Mouse (Mus musculus) forebrain, embryonic 15.5 days (tissue): ENCODE results near the gene Adamts3. TPM values are rescaled to one million over a fixed set of nuclear protein-coding genes. Genes with fewer than 3 reads are reported as not detected.

ENCODE experiments used
- ATAC-seq: fragments of 200-750 bp; cut with Nextera tagmentation; replicated peaks from 2 replicates; pipeline ENCODE4 v1.8.0; 2017; ENCODE audit warnings: mild to moderate bottlenecking, moderate TSS enrichment, moderate library complexity
- H3K27ac ChIP-seq: fragments of 300-500 bp; sonication (generic); replicated peaks from 2 replicates; pipeline ENCODE4 v1.5.1; 2015; ENCODE audit warnings: mild to moderate bottlenecking, inconsistent platforms
- H3K27me3 ChIP-seq: fragments of 300-500 bp; sonication (generic); 2 replicates; pipeline ENCODE4 v1.6.1; 2015; ENCODE audit warnings: inconsistent platforms
- H3K36me3 ChIP-seq: fragments of 300-500 bp; sonication (generic); 2 replicates; pipeline ENCODE4 v1.6.1; 2015; ENCODE audit warnings: mild to moderate bottlenecking, inconsistent platforms
- H3K4me1 ChIP-seq: fragments of 300-500 bp; sonication (generic); 2 replicates; pipeline ENCODE4 v1.6.1; 2015; ENCODE audit warnings: inconsistent platforms
- H3K4me2 ChIP-seq: fragments of 300-500 bp; sonication (generic); replicated peaks from 2 replicates; pipeline ENCODE4 v1.6.1; 2015; ENCODE audit warnings: mild to moderate bottlenecking, inconsistent platforms
- H3K4me3 ChIP-seq: fragments of 300-500 bp; sonication (generic); 2 replicates; pipeline ENCODE4 v1.5.1; 2015; ENCODE audit warnings: mild to moderate bottlenecking, inconsistent platforms
- H3K9ac ChIP-seq: fragments of 300-500 bp; sonication (generic); replicated peaks from 2 replicates; pipeline ENCODE4 v1.6.1; 2015; ENCODE audit warnings: mild to moderate bottlenecking, inconsistent platforms
- H3K9me3 ChIP-seq: fragments of 300-500 bp; sonication (generic); 2 replicates; pipeline ENCODE4 v1.6.1; 2016; ENCODE audit warnings: inconsistent platforms
- WGBS: fragments of 180-500 bp; shearing (Covaris S2); methylation state at CpG from one replicate; pipeline ENCODE4 v1.1.7; 2015; ENCODE audit warnings: mixed read lengths; 5-methylcytosine and 5-hydroxymethylcytosine counted together
- polyA plus RNA-seq: library from polyadenylated mRNA; unstranded; fragments of >200 nt; fragmentation: Nextera tagmentation; extraction: Ambion mirVana; gene quantifications from 2 replicates; pipeline ENCODE4 v1.2.1, GENCODE M21; 2015

Gene Adamts3
- polyA plus RNA-seq, 1 experiment from 2014 or later, result 14.0 TPM

GRCm38 (mm10) chr5:89679871-89680536 lies 203.1 kb downstream of the Adamts3 start:
- Histone ChIP-seq H3K27ac (no peak overlapping the region), H3K36me3 (no peaks in the 10 kb centered on the region), H3K9ac (no peak overlapping the region), H3K4me3 (no peak overlapping the region), H3K4me2 (no peak overlapping the region), H3K4me1 (0 out of 2 replicates have a peak, but pooled peaks cover 2% of the 10 kb centered on the region), H3K27me3 (no peaks in the 10 kb centered on the region), H3K9me3 (no peaks in the 10 kb centered on the region)
- ATAC-seq, result 0 out of 2 replicates have a peak, but pooled peaks have one; percentile 26
- WGBS, result 72% methylated on average over 5 of the region's 5 CpGs

- 97% methylated on average over 4 of the region's 4 CpGs for WGBS
- Histone ChIP-seq H3K36me3 (no peaks in the 10 kb centered on the region), H3K4me3 (no peak overlapping the region), H3K9me3 (no peaks in the 10 kb centered on the region), H3K4me2 (no peak overlapping the region), H3K27me3 (no peaks in the 10 kb centered on the region), H3K9ac (no peak overlapping the region), H3K27ac (no peak overlapping the region), H3K4me1 (0 out of 2 replicates have a peak, but pooled peaks cover 2% of the 10 kb centered on the region)
- no peak for ATAC-seq
These were observed 205.0 kb downstream of the Adamts3 start for GRCm38 (mm10) chr5:89678148-89678547.

GRCm38 (mm10) chr5:89674066-89674848 lies 208.9 kb downstream of the Adamts3 start:
- H3K27me3 ChIP-seq, result no peaks in the 10 kb centered on the region
- no peaks in the 10 kb centered on the region for H3K36me3 ChIP-seq
- H3K9me3 ChIP-seq, result no peaks in the 10 kb centered on the region
- no peak overlapping the region for H3K27ac ChIP-seq
- no peak overlapping the region for H3K4me3 ChIP-seq
- no peak for ATAC-seq
- no peaks in the 10 kb centered on the region for H3K4me1 ChIP-seq
- H3K4me2 ChIP-seq, result no peak overlapping the region
- no peak overlapping the region for H3K9ac ChIP-seq
- 80% methylated on average over 9 of the region's 9 CpGs for WGBS

GRCm38 (mm10) chr5:89672950-89673349 lies 210.2 kb downstream of the Adamts3 start:
- no peak for ATAC-seq
- no peaks in the 10 kb centered on the region for H3K36me3 ChIP-seq

GRCm38 (mm10) chr5:89654327-89654726 lies 228.8 kb downstream of the Adamts3 start:
- WGBS, result 89% methylated on average over 1 of the region's 1 CpGs
- H3K4me2 ChIP-seq, result no peak overlapping the region
- no peaks in the 10 kb centered on the region for H3K4me1 ChIP-seq
- H3K36me3 ChIP-seq, result no peaks in the 10 kb centered on the region
- H3K27me3 ChIP-seq, result no peaks in the 10 kb centered on the region
- no peak for ATAC-seq
- H3K9ac ChIP-seq, result no peak overlapping the region
- no peaks in the 10 kb centered on the region for H3K9me3 ChIP-seq
- H3K27ac ChIP-seq, result no peak overlapping the region
- H3K4me3 ChIP-seq, result no peak overlapping the region

More at GRCm38 (mm10) chr5:89672950-89673349, 210.2 kb downstream of the Adamts3 start:
- WGBS, result 64% methylated on average over 4 of the region's 4 CpGs
- no peaks in the 10 kb centered on the region for H3K9me3 ChIP-seq
- no peak overlapping the region for H3K27ac ChIP-seq
- no peak overlapping the region for H3K4me2 ChIP-seq
- H3K27me3 ChIP-seq, result no peaks in the 10 kb centered on the region
- H3K4me3 ChIP-seq, result no peak overlapping the region
- H3K4me1 ChIP-seq, result no peaks in the 10 kb centered on the region
- H3K9ac ChIP-seq, result no peak overlapping the region

- H3K9ac ChIP-seq, result no peak overlapping the region
- H3K4me1 ChIP-seq, result no peaks in the 10 kb centered on the region
- WGBS, result 100% methylated on average over 2 of the region's 2 CpGs
- no peak for ATAC-seq
- H3K4me2 ChIP-seq, result no peak overlapping the region
- no peak overlapping the region for H3K27ac ChIP-seq
- no peaks in the 10 kb centered on the region for H3K27me3 ChIP-seq
- no peaks in the 10 kb centered on the region for H3K9me3 ChIP-seq
- H3K4me3 ChIP-seq, result no peak overlapping the region
- H3K36me3 ChIP-seq, result no peaks in the 10 kb centered on the region
These were observed 229.3 kb downstream of the Adamts3 start for GRCm38 (mm10) chr5:89653862-89654261.

- Histone ChIP-seq H3K4me2 (no peak overlapping the region), H3K9ac (no peak overlapping the region), H3K27me3 (no peaks in the 10 kb centered on the region), H3K4me3 (no peak overlapping the region), H3K9me3 (no peaks in the 10 kb centered on the region), H3K4me1 (no peaks in the 10 kb centered on the region), H3K36me3 (no peaks in the 10 kb centered on the region), H3K27ac (no peak overlapping the region)
- no peak for ATAC-seq
These were observed 236.2 kb downstream of the Adamts3 start for GRCm38 (mm10) chr5:89646940-89647339.

- Histone ChIP-seq H3K9ac (no peak overlapping the region), H3K4me2 (no peak overlapping the region), H3K4me1 (peaks cover 13% of the 10 kb centered on the region), H3K36me3 (no peaks in the 10 kb centered on the region), H3K4me3 (no peak overlapping the region), H3K27me3 (no peaks in the 10 kb centered on the region), H3K9me3 (no peaks in the 10 kb centered on the region), H3K27ac (no peak overlapping the region)
- WGBS, result 50% methylated on average over 2 of the region's 2 CpGs
- ATAC-seq, result no peak
These were observed 247.7 kb downstream of the Adamts3 start for GRCm38 (mm10) chr5:89635434-89635833.

GRCm38 (mm10) chr5:89631599-89631998 lies 251.5 kb downstream of the Adamts3 start:
- Histone ChIP-seq H3K4me2 (no peak overlapping the region), H3K4me1 (peaks cover 13% of the 10 kb centered on the region), H3K4me3 (no peak overlapping the region), H3K27me3 (no peaks in the 10 kb centered on the region), H3K27ac (no peak overlapping the region), H3K9me3 (no peaks in the 10 kb centered on the region), H3K36me3 (no peaks in the 10 kb centered on the region), H3K9ac (no peak overlapping the region)
- ATAC-seq, result peak; percentile 89
- 57% methylated on average over 1 of the region's 1 CpGs for WGBS
